Mouse (Mus musculus) forebrain, embryonic 14.5 days (tissue): ENCODE measurements around the gene Exosc1. TPM values are rescaled to one million over a fixed set of nuclear protein-coding genes. Genes with fewer than 3 reads are reported as not detected.

Experiments used
- polyA plus RNA-seq: library from polyadenylated mRNA; unstranded; fragments of >200 nt; fragmentation: Nextera tagmentation; extraction: Ambion mirVana; gene quantifications from 2 replicates; pipeline ENCODE4 v1.2.1, GENCODE M21; 2014

Exosc1 gene
- polyA plus RNA-seq, 1 experiment from 2014 or later, result 76.2 TPM

Other genes starting within 250 kb of the Exosc1 start
- 13.5 and 22.5 TPM in 2 replicates for gene Slit1, start 189.8 kb downstream of the Exosc1 start, polyA plus RNA-seq
- gene Arhgap19, start 131.4 kb downstream of the Exosc1 start, polyA plus RNA-seq, result 11.2 and 12.6 TPM in 2 replicates
- gene Frat1, start 103.5 kb downstream of the Exosc1 start, polyA plus RNA-seq, result 34.9 and 35.5 TPM in 2 replicates
- gene Frat2, start 85.3 kb downstream of the Exosc1 start, polyA plus RNA-seq, result 7.2 and 8.6 TPM in 2 replicates
- 8.4 and 12.8 TPM in 2 replicates for gene Rrp12, start 37.2 kb downstream of the Exosc1 start, polyA plus RNA-seq
- gene Pgam1, start 21.5 kb downstream of the Exosc1 start, polyA plus RNA-seq, result 505 and 522 TPM in 2 replicates
- gene Zdhhc16, start 57 bp upstream of the Exosc1 start, polyA plus RNA-seq, result 77.2 and 83.7 TPM in 2 replicates
- gene Mms19, start 47.7 kb upstream of the Exosc1 start, polyA plus RNA-seq, result 30.8 and 35.9 TPM in 2 replicates
- gene Ubtd1, start 48.3 kb upstream of the Exosc1 start, polyA plus RNA-seq, result 5.4 and 6.7 TPM in 2 replicates
- gene Ankrd2, start 102.6 kb upstream of the Exosc1 start, polyA plus RNA-seq, result 0.47 TPM in 2 replicates
- gene Hoga1, start 112.2 kb upstream of the Exosc1 start, polyA plus RNA-seq, result 0.76 and 0.90 TPM in 2 replicates
- gene 4933411K16Rik, start 118.8 kb upstream of the Exosc1 start, polyA plus RNA-seq, result not detected in 2 replicates
- gene Morn4, start 152.9 kb upstream of the Exosc1 start, polyA plus RNA-seq, result 166 TPM in 2 replicates
- gene Pi4k2a, start 157.0 kb upstream of the Exosc1 start, polyA plus RNA-seq, result 13.2 and 19.5 TPM in 2 replicates
- 9.5 and 13.0 TPM in 2 replicates for gene Avpi1, start 195.6 kb upstream of the Exosc1 start, polyA plus RNA-seq
- gene Marveld1, start 214.0 kb upstream of the Exosc1 start, polyA plus RNA-seq, result 2.2 and 3.1 TPM in 2 replicates
- 19.5 and 28.0 TPM in 2 replicates for gene Zfyve27, start 230.5 kb upstream of the Exosc1 start, polyA plus RNA-seq